Mouse (Mus musculus) lung, postnatal 0 days (tissue): ENCODE data around the gene Skp2. TPM values are rescaled to one million over a fixed set of nuclear protein-coding genes. Genes with fewer than 3 reads are reported as not detected.
A peak's percentile ranks its signal among the peaks of the same experiment; 100 is the strongest.

Experiments used
- ATAC-seq: fragments of 200-750 bp; cut with Nextera tagmentation; 2 replicates; pipeline ENCODE4 v1.8.0; 2017; ENCODE audit warnings: moderate library complexity
- DNase-seq: peaks from one replicate; pipeline ENCODE4 v3.0.0-alpha.2; 2016; ENCODE audit warnings: low spot score
- H3K27ac ChIP-seq: fragments of 300-500 bp; sonication (generic); 2 replicates; pipeline ENCODE4 v1.5.1; 2014; ENCODE audit warnings: antibody characterized with exemption, mild to moderate bottlenecking, low read length, mixed read lengths
- H3K27me3 ChIP-seq: fragments of 300-500 bp; sonication (generic); replicated peaks from 2 replicates; pipeline ENCODE4 v1.6.1; 2014; ENCODE audit warnings: low read length, mixed read lengths; ENCODE audit not compliant: insufficient read depth
- H3K36me3 ChIP-seq: fragments of 300-500 bp; sonication (generic); 2 replicates; pipeline ENCODE4 v1.6.1; 2014; ENCODE audit warnings: low read length, mixed read lengths; ENCODE audit not compliant: insufficient read depth
- H3K4me1 ChIP-seq: fragments of 300-500 bp; sonication (generic); 2 replicates; pipeline ENCODE4 v1.6.1; 2014; ENCODE audit warnings: antibody characterized with exemption, low read depth, low read length, mixed read lengths; ENCODE audit not compliant: insufficient read depth
- H3K4me2 ChIP-seq: fragments of 300-500 bp; sonication (generic); replicated peaks from 2 replicates; pipeline ENCODE4 v1.6.1; 2014; ENCODE audit warnings: low read depth, mild to moderate bottlenecking, low read length, moderate library complexity, mixed read lengths
- H3K4me3 ChIP-seq: fragments of 300-500 bp; sonication (generic); 2 replicates; pipeline ENCODE4 v1.5.1; 2014; ENCODE audit warnings: low read depth, low read length
- H3K9ac ChIP-seq: fragments of 300-500 bp; sonication (generic); replicated peaks from 2 replicates; pipeline ENCODE4 v1.6.1; 2014; ENCODE audit warnings: low read depth, mild to moderate bottlenecking
- H3K9me3 ChIP-seq: fragments of 300-500 bp; sonication (generic); 2 replicates; pipeline ENCODE4 v1.6.1; 2016; ENCODE audit warnings: low read length, mixed read lengths
- CTCF ChIP-seq: IDR thresholded peaks from 2 replicates; pipeline ENCODE4 v1.5.1; 2016; ENCODE audit warnings: antibody characterized with exemption, mild to moderate bottlenecking
- EP300 ChIP-seq: IDR thresholded peaks from 2 replicates; pipeline ENCODE4 v1.6.1; 2016; ENCODE audit warnings: antibody characterized with exemption, mild to moderate bottlenecking, control low read depth
- WGBS: fragments of 180-500 bp; shearing (Covaris S2); extraction: QIAGEN DNeasy Blood & Tissue Kit; methylation state at CpG from one replicate; pipeline ENCODE4 v1.1.7; 2014; 5-methylcytosine and 5-hydroxymethylcytosine counted together
- polyA plus RNA-seq: library from polyadenylated mRNA; unstranded; fragments of >200 nt; fragmentation: Nextera tagmentation; extraction: Ambion mirVana; gene quantifications from 2 replicates; pipeline ENCODE4 v1.2.1, GENCODE M21; 2015

Gene Skp2
- polyA plus RNA-seq, 1 experiment from 2014 or later = 5.0 TPM

DNA sequence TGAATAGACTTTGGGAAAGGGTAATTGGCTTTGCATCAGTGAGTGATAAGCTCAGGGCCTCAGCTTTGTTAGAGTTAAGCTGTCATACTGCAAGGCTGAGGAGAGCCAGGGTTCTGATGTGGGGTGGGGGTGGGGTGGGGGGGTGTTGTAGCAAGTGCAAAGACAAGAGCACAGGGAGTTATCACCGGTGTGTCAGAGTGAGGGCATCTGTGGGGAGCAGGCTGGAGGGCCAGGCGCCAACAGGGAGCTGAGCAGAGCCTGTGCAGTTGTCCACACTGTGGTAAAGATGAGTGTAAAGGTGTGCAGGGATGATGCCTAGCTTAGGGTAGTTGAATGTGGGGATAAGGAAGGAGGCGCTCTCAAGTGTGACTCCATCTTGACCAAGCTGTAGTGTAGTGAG lies 73.9 kb downstream of the Skp2 start:
- ATAC-seq (no peak), DNase-seq (no peak)
- 70% methylated on average over 3 of the region's 3 CpGs for WGBS
- Histone ChIP-seq H3K9me3 (no peaks in the 10 kb centered on the region), H3K4me2 (no peak overlapping the region), H3K27ac (no peak overlapping the region), H3K4me3 (no peak overlapping the region), H3K36me3 (no peaks in the 10 kb centered on the region), H3K4me1 (peaks cover 13% of the 10 kb centered on the region; the same call in 1 of the 2 replicates), H3K9ac (no peak overlapping the region), H3K27me3 (no peaks in the 10 kb centered on the region)
- TF ChIP-seq EP300 (no peak), CTCF (no peak)

DNA sequence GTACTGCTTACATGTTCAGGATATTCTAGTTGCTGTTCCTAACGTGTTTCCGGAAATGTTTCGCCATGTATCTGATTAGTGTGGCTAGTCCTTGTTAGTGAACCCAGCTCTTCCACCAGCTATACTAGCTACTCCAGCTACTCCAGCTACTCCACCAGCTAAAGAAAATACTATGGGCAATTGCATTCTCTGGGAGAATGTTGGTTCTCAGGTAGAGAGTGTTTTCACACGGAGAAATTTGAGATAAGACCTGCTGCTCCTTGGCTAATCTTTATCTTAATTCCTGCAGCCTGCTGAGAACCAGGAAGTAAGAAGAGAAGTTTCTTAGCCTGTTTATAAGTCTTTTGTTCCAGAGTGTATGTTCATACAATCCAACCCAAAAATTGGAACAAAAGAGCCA lies 75.0 kb downstream of the Skp2 start:
- Histone ChIP-seq H3K27ac (peak overlapping the region; percentile 2; the same call in 1 of the 2 replicates), H3K9me3 (no peaks in the 10 kb centered on the region), H3K9ac (no peak overlapping the region), H3K27me3 (no peaks in the 10 kb centered on the region), H3K36me3 (no peaks in the 10 kb centered on the region), H3K4me1 (peaks cover 19% of the 10 kb centered on the region), H3K4me3 (no peak overlapping the region), H3K4me2 (0 out of 2 replicates have a peak overlapping the region, but pooled peaks have one; percentile 11)
- WGBS = 35% methylated on average over 4 of the region's 4 CpGs
- peak; percentile 22; the same call in 1 of the 2 replicates for ATAC-seq
- TF ChIP-seq EP300 (peak; percentile 40), CTCF (no peak)
- peak; percentile 45 for DNase-seq

DNA sequence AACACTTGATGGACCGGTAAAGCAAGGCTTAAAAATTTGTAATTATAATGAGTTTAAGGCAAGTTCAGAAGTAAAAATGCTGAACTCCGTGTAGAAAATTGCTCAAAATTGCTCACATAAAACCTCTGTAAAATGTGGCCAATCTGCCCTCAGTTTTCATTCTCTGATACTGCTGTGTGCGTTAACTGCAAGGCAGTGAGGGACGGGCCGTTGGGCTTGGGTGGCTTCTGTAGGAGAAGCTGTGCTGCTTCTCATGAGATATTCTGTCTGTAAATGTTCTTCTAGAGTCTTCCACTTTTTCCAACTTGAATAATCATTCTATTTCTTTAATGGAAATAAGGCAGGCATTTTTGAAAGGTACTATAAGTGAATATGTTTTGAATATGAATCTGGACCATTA lies 75.6 kb downstream of the Skp2 start:
- Histone ChIP-seq H3K9ac (no peak overlapping the region), H3K4me2 (no peak overlapping the region), H3K9me3 (no peaks in the 10 kb centered on the region), H3K36me3 (no peaks in the 10 kb centered on the region), H3K27ac (no peak overlapping the region), H3K27me3 (no peaks in the 10 kb centered on the region), H3K4me3 (no peak overlapping the region), H3K4me1 (peaks cover 25% of the 10 kb centered on the region)
- no peak for ATAC-seq
- no peak for TF ChIP-seq CTCF
- TF ChIP-seq EP300 = no peak
- DNase-seq = no peak
- 46% methylated on average over 5 of the region's 5 CpGs for WGBS

DNA sequence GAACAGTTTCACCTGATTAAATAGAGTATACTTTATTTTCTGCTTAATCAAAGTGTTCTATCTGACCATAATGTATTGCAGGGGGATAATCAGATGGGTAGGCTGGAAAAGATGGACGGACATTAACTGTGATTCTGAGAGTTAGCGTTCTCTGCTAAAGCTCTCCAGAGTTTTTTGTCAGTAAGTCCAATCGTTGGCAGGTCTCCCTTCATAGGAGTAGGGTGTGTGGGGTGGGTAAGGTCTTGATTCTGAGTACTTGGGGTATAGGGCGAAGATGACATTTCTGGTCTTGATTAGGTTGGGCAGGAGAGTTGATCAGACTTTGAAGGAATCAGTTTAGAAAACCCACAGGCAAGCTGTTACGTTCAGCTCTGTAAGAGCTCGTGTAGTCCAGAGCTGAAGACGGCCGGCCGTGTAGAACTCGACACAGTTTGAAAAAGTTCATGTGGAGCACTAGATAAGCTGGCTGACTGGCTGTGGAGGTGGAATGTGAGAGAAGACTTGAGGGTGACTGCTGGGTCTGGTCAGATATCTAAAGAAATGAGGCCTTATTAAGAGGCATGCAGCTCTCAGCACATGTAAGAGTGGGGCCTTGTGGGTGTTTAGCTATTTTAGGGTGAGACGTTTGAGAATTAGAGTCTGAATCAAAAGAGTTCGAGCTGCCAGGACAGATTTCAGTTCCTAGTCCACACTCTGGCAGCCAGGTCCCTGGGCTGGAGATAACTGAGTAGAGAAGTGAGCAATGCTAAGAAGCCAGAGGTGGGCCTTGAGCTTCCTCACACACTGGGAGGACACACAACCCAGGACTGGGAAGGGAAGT lies 76.5 kb downstream of the Skp2 start:
- 39% methylated on average over 12 of the region's 12 CpGs for WGBS
- TF ChIP-seq EP300 (no peak), CTCF (no peak)
- Histone ChIP-seq H3K9me3 (no peaks in the 10 kb centered on the region), H3K27me3 (no peaks in the 10 kb centered on the region), H3K4me1 (peaks cover 26% of the 10 kb centered on the region), H3K27ac (peak overlapping the region; percentile 65), H3K4me3 (no peak overlapping the region), H3K36me3 (no peaks in the 10 kb centered on the region), H3K4me2 (no peak overlapping the region), H3K9ac (no peak overlapping the region; the same call in 1 of the 2 replicates)
- no peak for DNase-seq
- peak; percentile 39; the same call in 1 of the 2 replicates for ATAC-seq

DNA sequence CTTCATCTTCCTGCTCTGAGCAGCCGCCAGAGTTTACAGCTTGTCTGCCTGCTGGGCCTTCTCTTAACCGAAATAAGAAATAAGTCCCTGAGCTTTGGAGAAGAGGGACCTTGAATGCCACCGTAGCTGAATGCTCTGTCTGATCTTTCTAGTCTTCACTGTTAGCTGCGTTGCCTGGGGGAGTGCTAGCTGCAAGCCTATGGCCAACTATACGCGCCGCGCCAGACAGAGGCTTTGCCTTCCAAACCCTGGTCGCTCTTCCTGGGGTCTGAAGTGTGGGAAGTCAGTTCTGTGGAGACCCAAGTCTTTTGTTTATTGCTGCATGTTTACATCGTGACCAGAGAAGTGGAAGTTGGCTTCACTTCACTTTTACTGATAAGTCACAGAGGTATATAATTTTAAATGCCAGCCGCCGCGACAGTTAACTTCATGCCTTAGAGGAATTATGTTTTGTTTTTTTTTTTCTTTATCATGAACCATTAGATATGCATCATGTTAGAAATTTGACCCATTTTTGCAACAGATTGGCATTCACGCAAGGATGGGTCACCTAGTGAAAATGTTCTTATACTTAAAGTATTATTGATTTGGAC lies 79.5 kb downstream of the Skp2 start:
- Histone ChIP-seq H3K4me1 (peaks cover 26% of the 10 kb centered on the region), H3K9me3 (no peaks in the 10 kb centered on the region), H3K27ac (0 out of 2 replicates have a peak overlapping the region, but pooled peaks have one; percentile 35), H3K36me3 (no peaks in the 10 kb centered on the region), H3K4me2 (peak overlapping the region; percentile 15; the same call in 1 of the 2 replicates), H3K27me3 (no peaks in the 10 kb centered on the region), H3K9ac (no peak overlapping the region), H3K4me3 (no peak overlapping the region)
- WGBS = 36% methylated on average over 14 of the region's 14 CpGs
- TF ChIP-seq CTCF = no peak
- no peak for TF ChIP-seq EP300
- ATAC-seq = no peak
- DNase-seq = no peak

DNA sequence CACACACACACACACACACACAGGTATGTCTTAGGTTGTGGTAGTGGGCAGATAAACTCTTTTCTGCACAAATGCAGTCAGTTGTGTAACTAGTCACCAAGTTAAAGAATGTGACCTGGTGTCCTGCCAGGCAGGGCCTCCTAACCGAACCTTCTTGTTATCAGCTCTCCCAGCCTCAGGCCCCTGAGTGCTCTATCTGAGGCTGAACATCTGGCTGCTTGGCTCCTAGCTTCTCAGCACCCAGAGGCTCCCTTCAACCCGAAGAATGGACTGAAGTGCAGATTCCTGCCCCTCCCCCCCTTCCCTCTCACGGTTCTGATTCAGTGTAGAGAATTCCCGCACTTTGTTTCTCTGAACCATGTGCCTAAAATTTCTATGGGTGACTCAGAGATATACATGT lies 80.6 kb downstream of the Skp2 start:
- no peaks in the 10 kb centered on the region for H3K27me3 ChIP-seq
- DNase-seq = peak; percentile 61
- no peaks in the 10 kb centered on the region for H3K9me3 ChIP-seq
- no peak for TF ChIP-seq EP300
- no peak for TF ChIP-seq CTCF
- H3K4me1 ChIP-seq = peaks cover 31% of the 10 kb centered on the region
- 12% methylated on average over 4 of the region's 4 CpGs for WGBS
- peak overlapping the region; percentile 12; the same call in 1 of the 2 replicates for H3K27ac ChIP-seq
- H3K36me3 ChIP-seq = no peaks in the 10 kb centered on the region
- no peak overlapping the region for H3K4me3 ChIP-seq
- H3K4me2 ChIP-seq = peak overlapping the region; percentile 19; the same call in 1 of the 2 replicates
- no peak overlapping the region for H3K9ac ChIP-seq
- ATAC-seq = no peak
